Mouse (Mus musculus) erythroblast, embryonic 14.5 days (primary cell): ENCODE measurements around the gene Als2. TPM values are rescaled to one million over a fixed set of nuclear protein-coding genes. Genes with fewer than 3 reads are reported as not detected.

Source experiments
- H3K27me3 ChIP-seq: 2 replicates; pipeline ENCODE4 v1.6.1; 2012; ENCODE audit warnings: inconsistent platforms; ENCODE audit not compliant: control insufficient read depth
- H3K36me3 ChIP-seq: 2 replicates; pipeline ENCODE4 v1.6.1; 2012; ENCODE audit warnings: mild to moderate bottlenecking, inconsistent platforms; ENCODE audit not compliant: control insufficient read depth
- H3K4me1 ChIP-seq: 2 replicates; pipeline ENCODE4 v1.6.1; 2012; ENCODE audit warnings: inconsistent platforms; ENCODE audit not compliant: control insufficient read depth
- H3K4me3 ChIP-seq: replicated peaks from 2 replicates; pipeline ENCODE3; 2012; ENCODE audit warnings: moderate library complexity, mild to moderate bottlenecking, inconsistent platforms
- H3K9me3 ChIP-seq: 2 replicates; pipeline ENCODE4 v1.6.1; 2012; ENCODE audit warnings: low read length, inconsistent platforms, mixed read lengths; ENCODE audit not compliant: control insufficient read depth
- GATA1 ChIP-seq: IDR thresholded peaks from 2 replicates; pipeline ENCODE4 v1.6.1; 2012; ENCODE audit warnings: low read length, inconsistent platforms, mixed read lengths
- TAL1 ChIP-seq: IDR thresholded peaks from 3 replicates; pipeline ENCODE4 v1.6.1; 2012; ENCODE audit warnings: low read length, inconsistent platforms, mixed read lengths
- polyA plus RNA-seq: library from polyadenylated mRNA; stranded (reverse); fragments of >175 nt; gene quantifications from 2 replicates; pipeline ENCODE4 v1.2.3, GENCODE M21; 2012

Gene Als2
- polyA plus RNA-seq, 1 experiment, result 0.07 TPM

GRCm38 (mm10) chr1:59144543-59144942, 92.5 kb downstream of the Als2 start:
- Histone ChIP-seq H3K4me1 (no peaks in the 10 kb centered on the region; the same call in 1 of the 2 replicates), H3K36me3 (no peaks in the 10 kb centered on the region), H3K4me3 (no peak overlapping the region), H3K27me3 (no peaks in the 10 kb centered on the region), H3K9me3 (no peaks in the 10 kb centered on the region)
- TF ChIP-seq GATA1 (no peak), TAL1 (no peak)

DNA sequence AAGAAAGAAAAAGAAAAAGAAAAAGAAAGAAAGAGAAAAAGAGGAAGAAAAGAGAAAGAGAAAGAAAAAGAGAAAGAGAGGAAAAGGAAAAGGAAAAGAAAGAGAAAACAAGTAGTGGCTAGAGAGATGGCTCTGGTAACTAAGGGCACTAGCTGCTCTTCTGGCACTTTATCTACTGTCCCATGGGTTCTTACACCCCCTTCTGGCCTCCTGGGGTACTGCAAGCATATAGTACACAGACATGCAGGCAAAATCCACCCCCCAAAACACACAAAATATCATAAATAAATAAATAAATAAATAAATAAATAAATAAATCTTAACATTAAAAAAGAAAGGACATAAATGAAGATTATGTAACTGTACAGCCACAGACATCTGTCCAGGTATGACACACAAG, 94.2 kb downstream of the Als2 start:
- no peak for TF ChIP-seq TAL1
- no peak for TF ChIP-seq GATA1
- Histone ChIP-seq H3K4me3 (no peak overlapping the region), H3K36me3 (no peaks in the 10 kb centered on the region), H3K27me3 (no peaks in the 10 kb centered on the region), H3K9me3 (no peaks in the 10 kb centered on the region), H3K4me1 (no peaks in the 10 kb centered on the region; the same call in none of the 2 replicates)

GRCm38 (mm10) chr1:59134419-59134818, 102.6 kb downstream of the Als2 start:
- no peak overlapping the region for H3K4me3 ChIP-seq
- no peaks in the 10 kb centered on the region for H3K9me3 ChIP-seq
- H3K27me3 ChIP-seq, result no peaks in the 10 kb centered on the region
- no peak for TF ChIP-seq TAL1
- TF ChIP-seq GATA1, result no peak
- no peaks in the 10 kb centered on the region; the same call in 1 of the 2 replicates for H3K4me1 ChIP-seq
- no peaks in the 10 kb centered on the region for H3K36me3 ChIP-seq

GRCm38 (mm10) chr1:59128879-59129278, 108.2 kb downstream of the Als2 start:
- no peak overlapping the region for H3K4me3 ChIP-seq
- H3K36me3 ChIP-seq, result no peaks in the 10 kb centered on the region
- no peaks in the 10 kb centered on the region for H3K27me3 ChIP-seq
- no peaks in the 10 kb centered on the region for H3K4me1 ChIP-seq
- no peaks in the 10 kb centered on the region for H3K9me3 ChIP-seq
- TF ChIP-seq TAL1 (no peak), GATA1 (no peak)

GRCm38 (mm10) chr1:59125558-59125957, 111.5 kb downstream of the Als2 start:
- H3K36me3 ChIP-seq, result no peaks in the 10 kb centered on the region
- no peak for TF ChIP-seq TAL1
- TF ChIP-seq GATA1, result no peak

GRCm38 (mm10) chr1:59119720-59120457, 117.1 kb downstream of the Als2 start, which contains the start of gene Tmem237:
Gene Tmem237 (minus strand): TSS chr1:59120408.
- Histone ChIP-seq H3K36me3 (no peaks in the 10 kb centered on the region; the same call in 1 of the 2 replicates), H3K4me1 (peaks cover 19% of the 10 kb centered on the region), H3K9me3 (no peaks in the 10 kb centered on the region), H3K27me3 (no peaks in the 10 kb centered on the region), H3K4me3 (peak within 1 kb of the TSS; percentile 84)
- TF ChIP-seq TAL1 (no peak), GATA1 (no peak)

More at GRCm38 (mm10) chr1:59125558-59125957, 111.5 kb downstream of the Als2 start:
- Histone ChIP-seq H3K9me3 (no peaks in the 10 kb centered on the region), H3K4me1 (peaks cover 5% of the 10 kb centered on the region), H3K4me3 (no peak overlapping the region), H3K27me3 (no peaks in the 10 kb centered on the region)

Other genes starting within 250 kb of the Als2 start
- gene C2cd6, start 142.3 kb downstream of the Als2 start, polyA plus RNA-seq, result not detected in 2 replicates
- gene Tmem237, start 116.8 kb downstream of the Als2 start, polyA plus RNA-seq, result 0.07 and 0.23 TPM in 2 replicates
- gene Mpp4, start 73.8 kb downstream of the Als2 start, polyA plus RNA-seq, result 0.03 and 0.04 TPM in 2 replicates
- gene Cdk15, start 19.7 kb upstream of the Als2 start, polyA plus RNA-seq, result not detected in 2 replicates
- 0.02 TPM in 2 replicates for gene Fzd7, start 245.2 kb upstream of the Als2 start, polyA plus RNA-seq